Mouse (Mus musculus) MEL (cell line): ENCODE measurements around the gene Lrp6. TPM values are rescaled to one million over a fixed set of nuclear protein-coding genes. Genes with fewer than 3 reads are reported as not detected.

ENCODE experiments used
- DNase-seq: peaks from one replicate; pipeline ENCODE4 v3.0.0; 2011; ENCODE audit warnings: low read depth, low spot score
- H3K27ac ChIP-seq: 2 replicates; pipeline ENCODE4 v1.5.1; 2012; ENCODE audit warnings: low read depth, mild to moderate bottlenecking, control low read depth, low read length, moderate library complexity; ENCODE audit not compliant: control insufficient read depth
- H3K27me3 ChIP-seq, 2 experiments: fragments of 150-350 bp in 1 of 2; sonication (generic) in 1 of 2; 2 replicates each; pipeline ENCODE4 v1.6.1; 2012; ENCODE audit warnings: low read length in 2 of 2, mild to moderate bottlenecking in 2 of 2, improper control_type of control experiment in 1 of 2, moderate library complexity in 1 of 2; ENCODE audit not compliant: insufficient read depth in 2 of 2, control insufficient read depth in 1 of 2
- H3K36me3 ChIP-seq, 2 experiments: 2 replicates each; pipeline ENCODE4 v1.6.1; 2012 to 2014; ENCODE audit warnings: low read length in 2 of 2, improper control_type of control experiment in 1 of 2, inconsistent platforms in 1 of 2, mild to moderate bottlenecking in 1 of 2; ENCODE audit not compliant: insufficient read depth in 2 of 2, control insufficient read depth in 1 of 2
- H3K4me1 ChIP-seq, 2 experiments: fragments of 150-350 bp in 1 of 2; sonication (generic) in 1 of 2; 2 replicates each; pipeline ENCODE4 v1.6.1; 2012; ENCODE audit warnings: low read length in 2 of 2, improper control_type of control experiment in 1 of 2, mild to moderate bottlenecking in 1 of 2; ENCODE audit not compliant: insufficient read depth in 2 of 2, control insufficient read depth in 1 of 2
- H3K4me3 ChIP-seq, 2 experiments: fragments of 150-350 bp in 1 of 2; sonication (generic) in 1 of 2; 2 replicates each; pipeline ENCODE4 v1.5.1; 2012; ENCODE audit warnings: low read depth in 2 of 2, low read length in 2 of 2, mild to moderate bottlenecking in 2 of 2, moderate library complexity in 2 of 2, control low read depth in 1 of 2, improper control_type of control experiment in 1 of 2; ENCODE audit not compliant: control insufficient read depth in 1 of 2, insufficient read depth in 1 of 2
- H3K79me2 ChIP-seq: 2 replicates; pipeline ENCODE4 v1.6.1; 2012; ENCODE audit warnings: mild to moderate bottlenecking, low read length, moderate library complexity; ENCODE audit not compliant: control insufficient read depth, poor library complexity, insufficient read depth
- H3K9ac ChIP-seq: 2 replicates; pipeline ENCODE4 v1.6.1; 2012; ENCODE audit warnings: low read depth, mild to moderate bottlenecking, control low read depth, low read length, moderate library complexity; ENCODE audit not compliant: control insufficient read depth, poor library complexity, severe bottlenecking
- H3K9me3 ChIP-seq: fragments of 150-350 bp; sonication (generic); replicated peaks from 2 replicates; pipeline ENCODE4 v1.6.1; 2012; ENCODE audit warnings: mild to moderate bottlenecking, low read length, improper control_type of control experiment, moderate library complexity; ENCODE audit not compliant: insufficient read depth
- BHLHE40 ChIP-seq: IDR thresholded peaks from 2 replicates; pipeline ENCODE4 v1.6.1; 2012; ENCODE audit warnings: low read depth, mild to moderate bottlenecking, inconsistent platforms, low read length, improper control_type of control experiment, borderline replicate concordance
- CHD1 ChIP-seq: IDR thresholded peaks from 2 replicates; pipeline ENCODE4 v1.6.1; 2012; ENCODE audit warnings: low read depth, mild to moderate bottlenecking, inconsistent platforms, low read length, improper control_type of control experiment
- CTCF ChIP-seq, 3 experiments: IDR thresholded peaks in 2 of 3; conservative IDR thresholded peaks in 1 of 3; 2 replicates each; pipeline ENCODE4 v1.5.1; 2011 to 2012; ENCODE audit warnings: low read length in 3 of 3, low read depth in 2 of 3, mild to moderate bottlenecking in 2 of 3, improper control_type of control experiment in 1 of 3, inconsistent platforms in 1 of 3, mixed read lengths in 1 of 3, moderate library complexity in 1 of 3; ENCODE audit not compliant: control insufficient read depth in 1 of 3, insufficient read depth in 1 of 3, poor library complexity in 1 of 3, severe bottlenecking in 1 of 3
- E2F4 ChIP-seq: IDR thresholded peaks from 2 replicates; pipeline ENCODE4 v1.6.1; 2011; ENCODE audit warnings: low read depth, low read length, improper control_type of control experiment, borderline replicate concordance
- ETS1 ChIP-seq: IDR thresholded peaks from 2 replicates; pipeline ENCODE4 v1.6.1; 2012; ENCODE audit warnings: low read depth, mild to moderate bottlenecking, inconsistent platforms, low read length, improper control_type of control experiment, moderate library complexity
- GABPA ChIP-seq: IDR thresholded peaks from 2 replicates; pipeline ENCODE4 v1.6.1; 2012; ENCODE audit warnings: low read depth, mild to moderate bottlenecking, inconsistent platforms, low read length, improper control_type of control experiment, moderate library complexity
- GATA1 ChIP-seq: IDR thresholded peaks from 2 replicates; pipeline ENCODE4 v1.6.1; 2011; ENCODE audit warnings: low read depth, low read length, improper control_type of control experiment
- HCFC1 ChIP-seq: IDR thresholded peaks from 2 replicates; pipeline ENCODE4 v1.6.1; 2012; ENCODE audit warnings: low read depth, mild to moderate bottlenecking, inconsistent platforms, low read length, improper control_type of control experiment, moderate library complexity
- KAT2A ChIP-seq: conservative IDR thresholded peaks from 2 replicates; pipeline ENCODE4 v1.6.1; 2012; ENCODE audit warnings: low read depth, low read length, improper control_type of control experiment, inconsistent platforms
- MAFK ChIP-seq: IDR thresholded peaks from 2 replicates; pipeline ENCODE4 v1.6.1; 2011; ENCODE audit warnings: low read depth, mild to moderate bottlenecking, low read length, improper control_type of control experiment, borderline replicate concordance
- MAX ChIP-seq: IDR thresholded peaks from 2 replicates; pipeline ENCODE4 v1.6.1; 2011; ENCODE audit warnings: low read length, improper control_type of control experiment
- MEF2A ChIP-seq: IDR thresholded peaks from 2 replicates; pipeline ENCODE4 v1.6.1; 2014; ENCODE audit warnings: low read depth, mild to moderate bottlenecking, inconsistent platforms, low read length, improper control_type of control experiment; ENCODE audit not compliant: poor library complexity, insufficient replicate concordance, severe bottlenecking; ENCODE audit errors: extremely low read depth
- MXI1 ChIP-seq: IDR thresholded peaks from 2 replicates; pipeline ENCODE4 v1.6.1; 2011; ENCODE audit warnings: mild to moderate bottlenecking, low read depth, low read length, improper control_type of control experiment
- MYB ChIP-seq: IDR thresholded peaks from 2 replicates; pipeline ENCODE4 v1.6.1; 2011; ENCODE audit warnings: mild to moderate bottlenecking, low read depth, low read length, improper control_type of control experiment
- MYC ChIP-seq: IDR thresholded peaks from 2 replicates; pipeline ENCODE4 v1.6.1; 2011; ENCODE audit warnings: low read depth, mild to moderate bottlenecking, low read length, improper control_type of control experiment, moderate library complexity
- NELFE ChIP-seq: IDR thresholded peaks from 2 replicates; pipeline ENCODE4 v1.6.1; 2011; ENCODE audit warnings: low read depth, low read length, improper control_type of control experiment
- NRF1 ChIP-seq: IDR thresholded peaks from 2 replicates; pipeline ENCODE4 v1.6.1; 2014; ENCODE audit warnings: low read depth, mild to moderate bottlenecking, inconsistent platforms, low read length, improper control_type of control experiment, moderate library complexity; ENCODE audit not compliant: poor library complexity, insufficient read depth, severe bottlenecking
- POLR2A ChIP-seq, 2 experiments: IDR thresholded peaks; 2 replicates each; pipeline ENCODE4 v1.6.1; 2011 to 2012; ENCODE audit warnings: low read length in 2 of 2, mild to moderate bottlenecking in 2 of 2, control low read depth in 1 of 2, improper control_type of control experiment in 1 of 2, low read depth in 1 of 2, moderate library complexity in 1 of 2; ENCODE audit not compliant: control insufficient read depth in 1 of 2, insufficient read depth in 1 of 2, poor library complexity in 1 of 2
- POLR2AphosphoS2 ChIP-seq: IDR thresholded peaks from 2 replicates; pipeline ENCODE4 v1.6.1; 2011; ENCODE audit warnings: low read length, improper control_type of control experiment
- POLR2AphosphoS5 ChIP-seq: IDR thresholded peaks from 2 replicates; pipeline ENCODE4 v1.6.1; 2012; ENCODE audit warnings: low read depth, borderline replicate concordance, mild to moderate bottlenecking, inconsistent platforms, low read length, moderate library complexity, mixed read lengths
- RAD21 ChIP-seq: IDR thresholded peaks from 2 replicates; pipeline ENCODE4 v1.6.1; 2011; ENCODE audit warnings: mild to moderate bottlenecking, low read depth, low read length, improper control_type of control experiment
- RCOR1 ChIP-seq: IDR thresholded peaks from 2 replicates; pipeline ENCODE4 v1.6.1; 2012; ENCODE audit warnings: low read depth, mild to moderate bottlenecking, inconsistent platforms, low read length, improper control_type of control experiment
- SMC3 ChIP-seq: IDR thresholded peaks from 2 replicates; pipeline ENCODE4 v1.6.1; 2011; ENCODE audit warnings: low read depth, low read length, improper control_type of control experiment
- TAL1 ChIP-seq: IDR thresholded peaks from 2 replicates; pipeline ENCODE4 v1.6.1; 2012; ENCODE audit warnings: mild to moderate bottlenecking, inconsistent platforms, low read length, moderate library complexity, mixed read lengths
- TBP ChIP-seq: IDR thresholded peaks from 2 replicates; pipeline ENCODE4 v1.8.0; 2011; ENCODE audit warnings: low read depth, low read length, improper control_type of control experiment
- TCF12 ChIP-seq: IDR thresholded peaks from 2 replicates; pipeline ENCODE4 v1.6.1; 2014; ENCODE audit warnings: low read depth, mild to moderate bottlenecking, inconsistent platforms, low read length, improper control_type of control experiment, moderate library complexity
- USF2 ChIP-seq, 2 experiments: IDR thresholded peaks; 2 replicates each; pipeline ENCODE4 v1.6.1; 2011 to 2012; ENCODE audit warnings: improper control_type of control experiment in 2 of 2, low read length in 2 of 2, borderline replicate concordance in 1 of 2, inconsistent platforms in 1 of 2, low read depth in 1 of 2, mild to moderate bottlenecking in 1 of 2; ENCODE audit not compliant: insufficient read depth in 1 of 2
- ZC3H11A ChIP-seq: IDR thresholded peaks from 2 replicates; pipeline ENCODE4 v1.6.1; 2012; ENCODE audit warnings: low read depth, mild to moderate bottlenecking, inconsistent platforms, low read length, improper control_type of control experiment
- ZKSCAN1 ChIP-seq: IDR thresholded peaks from 2 replicates; pipeline ENCODE4 v1.6.1; 2012; ENCODE audit warnings: low read depth, mild to moderate bottlenecking, inconsistent platforms, low read length, improper control_type of control experiment, moderate library complexity
- ZMIZ1 ChIP-seq: IDR thresholded peaks from 2 replicates; pipeline ENCODE4 v1.6.1; 2012; ENCODE audit warnings: low read depth, mild to moderate bottlenecking, inconsistent platforms, low read length, improper control_type of control experiment, moderate library complexity
- ZNF384 ChIP-seq: IDR thresholded peaks from 2 replicates; pipeline ENCODE4 v1.6.1; 2012; ENCODE audit warnings: low read depth, mild to moderate bottlenecking, inconsistent platforms, low read length, improper control_type of control experiment
- polyA plus RNA-seq, 2 experiments: library from polyadenylated mRNA; stranded (reverse) in 1 of 2; unstranded in 1 of 2; fragments of >175 nt in 1 of 2; fragments of >200 nt in 1 of 2; gene quantifications; 2 replicates each; pipeline versions ENCODE4 v1.2.1 to v1.2.4; 2012; ENCODE audit warnings: low replicate concordance in 2 of 2, low read depth in 1 of 2; ENCODE audit not compliant: insufficient read length in 2 of 2, insufficient read depth in 1 of 2, missing spikeins in 1 of 2
- total RNA-seq: library from RNA; depleted of rRNA; stranded (reverse); fragments of 300-350 nt; gene quantifications from 2 replicates; pipeline ENCODE4 v1.2.3, GENCODE M21; 2012

Gene Lrp6
- total and polyA plus RNA-seq, 3 experiments = 13.1 to 25.7 (median 17.2) TPM

- no peak for DNase-seq
- H3K4me1 ChIP-seq = peaks cover 3 to 28% of the 10 kb centered on the region in 2 experiments; a peak in 3 of 4 replicates
Measured at GRCm38 (mm10) chr6:134428455-134428854, 138.3 kb downstream of the Lrp6 start.

GRCm38 (mm10) chr6:134427165-134427564 lies 139.6 kb downstream of the Lrp6 start:
- no peaks in the 10 kb centered on the region for H3K9me3 ChIP-seq
- DNase-seq = no peak
- peaks cover 3 to 16% of the 10 kb centered on the region in 2 experiments; a peak in 3 of 4 replicates for H3K4me1 ChIP-seq
- peaks cover 0 to 6% of the 10 kb centered on the region in 2 experiments; a peak in 2 of 4 replicates for H3K36me3 ChIP-seq
- no peaks in the 10 kb centered on the region for H3K27me3 ChIP-seq
- H3K27ac ChIP-seq = no peak overlapping the region
- no peak overlapping the region for H3K4me3 ChIP-seq
- H3K79me2 ChIP-seq = no peaks in the 10 kb centered on the region
- no peak overlapping the region for H3K9ac ChIP-seq
- no peak for TF ChIP-seq TCF12
- no peak for TF ChIP-seq E2F4
- no peak for TF ChIP-seq TAL1
- TF ChIP-seq HCFC1 = no peak
- no peak for TF ChIP-seq POLR2AphosphoS5
- TF ChIP-seq RCOR1 = no peak
- no peak for TF ChIP-seq USF2 (IDR thresholded peaks at IDR 0.05; ENCODE audit: borderline replicate concordance in 1 of 2, insufficient read depth in 1 of 2, low read depth in 1 of 2, low read length in 2 of 2)
- TF ChIP-seq ETS1 = no peak
- no peak for TF ChIP-seq GATA1
- no peak for TF ChIP-seq MEF2A
- no peak for TF ChIP-seq TBP
- TF ChIP-seq MAFK = no peak
- TF ChIP-seq CHD1 = no peak
- TF ChIP-seq CTCF (IDR thresholded peaks at IDR 0.05 in 2 of 3, conservative IDR thresholded peaks at IDR 0.05 in 1 of 3; ENCODE audit: control insufficient read depth in 1 of 3, insufficient read depth in 1 of 3, low read depth in 2 of 3, low read length in 3 of 3, poor library complexity in 1 of 3, severe bottlenecking in 1 of 3) = peak in 2 of 3 experiments; percentile 45 to 52; a peak in 4 of 6 replicates
- no peak for TF ChIP-seq ZMIZ1
- TF ChIP-seq BHLHE40 = no peak
- TF ChIP-seq MAX = no peak
- TF ChIP-seq MYC = no peak
- TF ChIP-seq ZKSCAN1 = no peak
- peak; percentile 64 for TF ChIP-seq SMC3
- TF ChIP-seq KAT2A = no peak
- peak; percentile 47 for TF ChIP-seq RAD21
- TF ChIP-seq ZC3H11A = peak; percentile 58
- no peak for TF ChIP-seq ZNF384
- TF ChIP-seq NELFE = no peak
- no peak for TF ChIP-seq POLR2AphosphoS2
- TF ChIP-seq GABPA = no peak
- no peak for TF ChIP-seq NRF1
- TF ChIP-seq MYB = no peak

More at GRCm38 (mm10) chr6:134428455-134428854, 138.3 kb downstream of the Lrp6 start:
- H3K27ac ChIP-seq = no peak overlapping the region
- H3K36me3 ChIP-seq = peaks cover 0 to 11% of the 10 kb centered on the region in 2 experiments; a peak in 2 of 4 replicates
- no peak overlapping the region for H3K4me3 ChIP-seq
- TF ChIP-seq POLR2AphosphoS2 = no peak
- no peak for TF ChIP-seq MXI1
- TF ChIP-seq RCOR1 = no peak
- TF ChIP-seq POLR2A (IDR thresholded peaks at IDR 0.05; ENCODE audit: control insufficient read depth in 1 of 2, insufficient read depth in 1 of 2, low read depth in 1 of 2, low read length in 2 of 2, poor library complexity in 1 of 2) = no peak
- TF ChIP-seq GATA1 = no peak
- TF ChIP-seq POLR2AphosphoS5 = no peak
- no peak for TF ChIP-seq TAL1
- TF ChIP-seq GABPA = no peak
- TF ChIP-seq, all 39 proteins: peak for 0
- Histone ChIP-seq H3K9ac (no peak overlapping the region), H3K9me3 (no peaks in the 10 kb centered on the region), H3K79me2 (no peaks in the 10 kb centered on the region), H3K27me3 (no peaks in the 10 kb centered on the region)
